Mouse (Mus musculus): ENCODE data around the gene Gm11596.
"Not testable (repeated sequence)": the region's sequence is repeated elsewhere in the genome, so short reads cannot be mapped to it uniquely, and the experiment has no call there.

DNA sequence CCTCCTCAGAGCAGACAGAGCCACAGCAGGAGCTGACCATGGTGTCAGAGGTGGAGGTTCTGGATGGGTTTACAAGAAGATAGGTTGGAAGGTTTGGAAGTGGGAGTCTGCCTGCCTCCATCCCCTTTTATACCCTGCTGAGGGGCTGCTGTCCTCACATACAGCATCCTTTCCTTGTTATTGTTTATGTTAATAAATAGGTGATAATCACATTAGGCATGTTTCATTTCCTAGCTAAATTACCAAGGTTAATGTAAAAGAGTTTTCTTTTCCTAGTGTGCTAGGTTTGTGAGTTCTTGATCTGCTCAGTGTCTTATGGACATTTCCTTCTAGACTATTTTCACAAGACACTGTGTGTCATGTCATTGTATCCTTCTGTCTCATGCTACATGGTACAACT, 16.5 kb upstream of the Gm11596 start, which contains the start of gene Krtap4-13:
- TF ChIP-seq POLR2A, CTCF (IDR thresholded peaks at IDR 0.05; ENCODE audit: insufficient read depth, low read depth, low read length): not testable (repeated sequence)
